Mouse (Mus musculus): ENCODE data around the gene Nsf.

GRCm38 (mm10) chr11:103997385-103997784 is 43.5 kb upstream of the Nsf start:
- TF ChIP-seq CTCF (conservative IDR thresholded peaks at IDR 0.05; ENCODE audit: low read length) = peak; percentile 81
- no peak for TF ChIP-seq NANOG (IDR thresholded peaks at IDR 0.05; ENCODE audit: borderline replicate concordance, low read length)

All from E14TG2a.4 (cell line).